Mouse (Mus musculus) midbrain, embryonic 16.5 days (tissue): Measurements from ENCODE around the gene Gm37240. TPM values are rescaled to one million over a fixed set of nuclear protein-coding genes. Genes with fewer than 3 reads are reported as not detected.

Source experiments
- ATAC-seq: fragments of 200-750 bp; cut with Nextera tagmentation; 2 replicates; pipeline ENCODE4 v1.8.0; 2017; ENCODE audit warnings: moderate TSS enrichment
- H3K27ac ChIP-seq: fragments of 300-500 bp; sonication (generic); 2 replicates; pipeline ENCODE4 v1.5.1; 2014; ENCODE audit warnings: mild to moderate bottlenecking, low read length, mixed read lengths
- H3K27me3 ChIP-seq: fragments of 300-500 bp; sonication (generic); 2 replicates; pipeline ENCODE4 v1.6.1; 2014; ENCODE audit warnings: low read depth, low read length, mixed read lengths; ENCODE audit not compliant: control insufficient read depth, insufficient read depth
- H3K36me3 ChIP-seq: fragments of 300-500 bp; sonication (generic); 2 replicates; pipeline ENCODE4 v1.6.1; 2014; ENCODE audit warnings: mild to moderate bottlenecking, low read length, moderate library complexity, mixed read lengths; ENCODE audit not compliant: control insufficient read depth, insufficient read depth
- H3K4me1 ChIP-seq: fragments of 300-500 bp; sonication (generic); 2 replicates; pipeline ENCODE4 v1.6.1; 2014; ENCODE audit warnings: mild to moderate bottlenecking, low read length, mixed read lengths; ENCODE audit not compliant: control insufficient read depth, insufficient read depth
- H3K4me2 ChIP-seq: fragments of 300-500 bp; sonication (generic); 2 replicates; pipeline ENCODE4 v1.6.1; 2014; ENCODE audit warnings: mild to moderate bottlenecking, low read length, mixed read lengths
- H3K4me3 ChIP-seq: fragments of 300-500 bp; sonication (generic); 2 replicates; pipeline ENCODE4 v1.5.1; 2014; ENCODE audit warnings: low read depth, mild to moderate bottlenecking, low read length, moderate library complexity, mixed read lengths
- H3K9ac ChIP-seq: fragments of 300-500 bp; sonication (generic); 2 replicates; pipeline ENCODE4 v1.6.1; 2014; ENCODE audit warnings: low read depth, low read length, mixed read lengths
- H3K9me3 ChIP-seq: fragments of 300-500 bp; sonication (generic); replicated peaks from 2 replicates; pipeline ENCODE4 v1.6.1; 2014; ENCODE audit warnings: mild to moderate bottlenecking, low read length, mixed read lengths; ENCODE audit not compliant: control insufficient read depth, poor library complexity, severe bottlenecking
- WGBS: fragments of 180-500 bp; shearing (Covaris S2); extraction: QIAGEN DNeasy Blood & Tissue Kit; methylation state at CpG from one replicate; pipeline ENCODE4 v1.1.7; 2014; 5-methylcytosine and 5-hydroxymethylcytosine counted together
- polyA plus RNA-seq: library from polyadenylated mRNA; unstranded; fragments of >200 nt; fragmentation: Nextera tagmentation; extraction: Ambion mirVana; gene quantifications from 2 replicates; pipeline ENCODE4 v1.2.1, GENCODE M21; 2015

Gene Gm37240
- polyA plus RNA-seq, 1 experiment from 2014 or later, result 0.26 TPM

GRCm38 (mm10) chr3:84615050-84615855, 1272.1 kb downstream of the Gm37240 start:
- H3K27me3 ChIP-seq, result no peaks in the 10 kb centered on the region
- ATAC-seq, result peak; percentile 78
- WGBS, result 24% methylated on average over 5 of the region's 5 CpGs

GRCm38 (mm10) chr3:84610183-84610710, 1277.1 kb downstream of the Gm37240 start:
- 80% methylated on average over 9 of the region's 9 CpGs for WGBS
- no peak overlapping the region for H3K27ac ChIP-seq
- ATAC-seq, result no peak

More at GRCm38 (mm10) chr3:84615050-84615855, 1272.1 kb downstream of the Gm37240 start:
- no peaks in the 10 kb centered on the region for H3K36me3 ChIP-seq
- H3K9me3 ChIP-seq, result no peaks in the 10 kb centered on the region
- no peak overlapping the region for H3K4me2 ChIP-seq
- no peak overlapping the region for H3K27ac ChIP-seq
- H3K9ac ChIP-seq, result no peak overlapping the region
- H3K4me3 ChIP-seq, result no peak overlapping the region
- H3K4me1 ChIP-seq, result no peaks in the 10 kb centered on the region

GRCm38 (mm10) chr3:84603212-84603611, 1284.1 kb downstream of the Gm37240 start:
- Histone ChIP-seq H3K4me3 (no peak overlapping the region), H3K27me3 (no peaks in the 10 kb centered on the region), H3K9me3 (peaks cover 9% of the 10 kb centered on the region; the same call in 1 of the 2 replicates), H3K27ac (no peak overlapping the region), H3K4me2 (no peak overlapping the region), H3K36me3 (no peaks in the 10 kb centered on the region), H3K9ac (no peak overlapping the region), H3K4me1 (no peaks in the 10 kb centered on the region)
- no peak for ATAC-seq
- WGBS, result 75% methylated on average over 4 of the region's 9 CpGs

More at GRCm38 (mm10) chr3:84610183-84610710, 1277.1 kb downstream of the Gm37240 start:
- no peaks in the 10 kb centered on the region for H3K27me3 ChIP-seq
- H3K9me3 ChIP-seq, result peaks cover 8% of the 10 kb centered on the region; the same call in 1 of the 2 replicates
- H3K4me3 ChIP-seq, result no peak overlapping the region
- no peaks in the 10 kb centered on the region for H3K4me1 ChIP-seq
- H3K4me2 ChIP-seq, result no peak overlapping the region
- H3K9ac ChIP-seq, result no peak overlapping the region
- H3K36me3 ChIP-seq, result no peaks in the 10 kb centered on the region

- Histone ChIP-seq H3K9me3 (peaks cover 9% of the 10 kb centered on the region; the same call in 1 of the 2 replicates), H3K27me3 (no peaks in the 10 kb centered on the region), H3K27ac (no peak overlapping the region), H3K4me2 (no peak overlapping the region), H3K4me1 (no peaks in the 10 kb centered on the region), H3K9ac (no peak overlapping the region), H3K36me3 (no peaks in the 10 kb centered on the region), H3K4me3 (no peak overlapping the region)
- 94% methylated on average over 2 of the region's 2 CpGs for WGBS
- no peak for ATAC-seq
Observed at GRCm38 (mm10) chr3:84602759-84603158, 1284.6 kb downstream of the Gm37240 start.

- ATAC-seq, result no peak
- no peaks in the 10 kb centered on the region for H3K4me1 ChIP-seq
- WGBS, result 87% methylated on average over 9 of the region's 9 CpGs
- peaks cover 9% of the 10 kb centered on the region; the same call in 1 of the 2 replicates for H3K9me3 ChIP-seq
- H3K9ac ChIP-seq, result no peak overlapping the region
- no peaks in the 10 kb centered on the region for H3K36me3 ChIP-seq
- H3K27ac ChIP-seq, result no peak overlapping the region
- H3K27me3 ChIP-seq, result peaks cover 3% of the 10 kb centered on the region; the same call in 1 of the 2 replicates
- H3K4me3 ChIP-seq, result no peak overlapping the region
- no peak overlapping the region for H3K4me2 ChIP-seq
Observed at GRCm38 (mm10) chr3:84601870-84602495, 1285.3 kb downstream of the Gm37240 start.

- H3K4me1 ChIP-seq, result peaks cover 7% of the 10 kb centered on the region
- ATAC-seq, result no peak
- no peak overlapping the region for H3K4me2 ChIP-seq
- WGBS, result 87% methylated on average over 6 of the region's 6 CpGs
- peaks cover 6% of the 10 kb centered on the region for H3K27me3 ChIP-seq
- H3K36me3 ChIP-seq, result no peaks in the 10 kb centered on the region
- H3K4me3 ChIP-seq, result no peak overlapping the region
- no peak overlapping the region for H3K27ac ChIP-seq
- no peaks in the 10 kb centered on the region for H3K9me3 ChIP-seq
- no peak overlapping the region for H3K9ac ChIP-seq
Observed at GRCm38 (mm10) chr3:84598756-84599155, 1288.6 kb downstream of the Gm37240 start.

GRCm38 (mm10) chr3:84597996-84598734, 1289.2 kb downstream of the Gm37240 start:
- H3K9me3 ChIP-seq, result no peaks in the 10 kb centered on the region
- no peak for ATAC-seq
- no peak overlapping the region for H3K4me3 ChIP-seq
- H3K4me2 ChIP-seq, result no peak overlapping the region
- H3K4me1 ChIP-seq, result peaks cover 7% of the 10 kb centered on the region
- H3K27me3 ChIP-seq, result peaks cover 6% of the 10 kb centered on the region
- H3K9ac ChIP-seq, result no peak overlapping the region
- no peaks in the 10 kb centered on the region for H3K36me3 ChIP-seq
- WGBS, result 82% methylated on average over 6 of the region's 6 CpGs
- no peak overlapping the region for H3K27ac ChIP-seq

GRCm38 (mm10) chr3:84595677-84596234, 1291.6 kb downstream of the Gm37240 start:
- 33% methylated on average over 5 of the region's 5 CpGs for WGBS

More at GRCm38 (mm10) chr3:84595677-84596234, 1291.6 kb downstream of the Gm37240 start:
- Histone ChIP-seq H3K9ac (no peak overlapping the region), H3K27ac (no peak overlapping the region), H3K27me3 (peaks cover 6% of the 10 kb centered on the region), H3K4me3 (no peak overlapping the region), H3K4me1 (peaks cover 7% of the 10 kb centered on the region), H3K9me3 (no peaks in the 10 kb centered on the region), H3K4me2 (peak overlapping the region; percentile 39; the same call in 1 of the 2 replicates), H3K36me3 (no peaks in the 10 kb centered on the region)
- no peak for ATAC-seq
